Mouse (Mus musculus): ENCODE results near the gene Upf1.

DNA sequence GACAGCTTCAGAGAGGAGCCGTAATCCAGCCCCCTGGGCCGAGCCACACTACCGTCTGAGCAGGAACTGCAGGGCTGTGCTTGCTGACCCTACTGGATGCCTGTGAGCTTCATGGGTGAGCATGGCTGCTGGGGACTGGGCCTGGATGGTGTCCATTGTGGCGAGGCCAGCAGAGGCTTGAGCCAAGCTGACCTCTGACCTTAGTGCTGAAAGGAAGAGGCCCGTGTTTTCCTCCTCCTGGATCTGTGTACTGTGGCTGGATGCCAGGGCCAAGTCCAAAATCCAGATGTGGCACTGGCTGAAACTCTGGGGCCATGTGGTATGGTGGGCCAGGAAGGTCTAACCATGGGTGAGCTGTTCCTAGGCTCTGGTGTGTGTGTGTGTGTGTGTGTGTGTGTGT is 11.0 kb upstream of the Upf1 start:
- TF ChIP-seq CTCF (IDR thresholded peaks at IDR 0.05; ENCODE audit: extremely low read depth, insufficient read depth, low read length) (no peak), POLR2A (IDR thresholded peaks at IDR 0.05; ENCODE audit: extremely low read depth, insufficient read depth, low read length) (no peak)

Data from cortical plate, adult 2 months (tissue).